9 mouse cellular contexts compared by ENCODE assay signal in genomic region chr14:25466361-25466760, GRCm38 (mm10). TPM values are rescaled to one million over a fixed set of nuclear protein-coding genes. Genes with fewer than 3 reads are reported as not detected.
DNase-seq lines count a peak whose midpoint lies in the region; ATAC-seq lines count a peak whose summit lies in the region.
"Had no signal": no experiment of that assay in that cellular context is flagged by ENCODE, and none has a peak within 500 bp of the region (broad histone marks: within the 10 kb centered on the region; RNA-seq: fewer than 3 reads in every experiment).

No protein-coding gene starts in this region.

- no peak overlapping the region for H3K9ac ChIP-seq in heart, embryonic 15.5 days
- H3K9ac ChIP-seq: hindbrain, embryonic 15.5 days had no signal

- H3K4me2 ChIP-seq in heart, embryonic 15.5 days, result no peak overlapping the region
- H3K4me2 ChIP-seq: hindbrain, embryonic 15.5 days had no signal

- H3K27me3 ChIP-seq in heart, embryonic 15.5 days, result no peaks in the 10 kb centered on the region
- H3K27me3 ChIP-seq: hindbrain, embryonic 15.5 days had no signal

- H3K36me3 ChIP-seq in heart, embryonic 15.5 days, result no peaks in the 10 kb centered on the region
- H3K36me3 ChIP-seq: hindbrain, embryonic 15.5 days had no signal

- H3K9me3 ChIP-seq in heart, embryonic 15.5 days (replicated peaks), result no peaks in the 10 kb centered on the region
- H3K9me3 ChIP-seq: hindbrain, embryonic 15.5 days had no signal

- H3K27ac ChIP-seq in heart, embryonic 15.5 days, result peak overlapping the region; percentile 83; the same call in 1 of the 2 replicates
- H3K27ac ChIP-seq: hindbrain, embryonic 15.5 days had no signal

- no peak overlapping the region for H3K4me3 ChIP-seq in heart, embryonic 15.5 days
- H3K4me3 ChIP-seq: hindbrain, embryonic 15.5 days had no signal

- WGBS in heart, embryonic 15.5 days, result 58% methylated on average over 4 of the region's 4 CpGs

- ATAC-seq in heart, embryonic 15.5 days (replicated peaks; ENCODE audit: insufficient number of reproducible peaks, insufficient read depth, low FRiP score, low read depth), result no peak
- ATAC-seq in activated CD4-positive, CD25-positive, alpha-beta regulatory T cell, adult 4 months, result peak; percentile 42
- ATAC-seq in inflammation-experienced regulatory T-cells, adult 6 months, result peak; percentile 58

- H3K4me1 ChIP-seq in heart, embryonic 15.5 days (replicated peaks), result peaks cover 95% of the 10 kb centered on the region

- intact Hi-C loops in heart, postnatal 36 days (cut with DNase I), result no loop called here

- DNase-seq in heart, postnatal 36 days, result no peak
- peak; percentile 43 for DNase-seq in lung, postnatal 10 days
- DNase-seq in left cerebral cortex, adult 18-20 months (ENCODE audit: low spot score in 2 of 2), result no peak
- DNase-seq in right cerebral cortex, postnatal 10 days (ENCODE audit: low spot score in 2 of 2), result no peak
- DNase-seq in urinary bladder, postnatal 4 days (ENCODE audit: low spot score in 2 of 2), result no peak

RNA-seq across cellular contexts. Expression of gene Zmiz1, which starts 7.4 kb away (rescaled TPM):
- polyA plus RNA-seq in heart, embryonic 15.5 days (2015; fragmentation: Nextera tagmentation; extraction: Ambion mirVana), result 22.1 and 26.2 TPM in 2 replicates
- total RNA-seq in heart, postnatal 36 days (2021), result 10 to 100 TPM; 38.8 to 41.7 TPM
- polyA plus RNA-seq in activated CD4-positive, CD25-positive, alpha-beta regulatory T cell, adult 4 months (2017; shearing (Covaris generic)), result 10 to 100 TPM; 23.8 to 27.9 TPM
- polyA plus RNA-seq in inflammation-experienced regulatory T-cells, adult 6 months (2017; shearing (Covaris generic)), result 10 to 100 TPM; 24.5 to 30.1 (median 26.1) TPM
- total RNA-seq in left cerebral cortex, adult 18-20 months (2021), result 100 to 1,000 TPM in 1 of 2 experiments, 10 to 100 TPM in 1; 89.2 to 100 TPM
